Mouse (Mus musculus): ENCODE data around the gene Paics. TPM values are rescaled to one million over a fixed set of nuclear protein-coding genes. Genes with fewer than 3 reads are reported as not detected.

Gene Paics
- polyA plus RNA-seq, 1 experiment from 2014 or later: 161 TPM

- WGBS: 84% methylated on average over 13 of the region's 13 CpGs
- ATAC-seq (ENCODE audit: low FRiP score): no peak
Measured at GRCm38 (mm10) chr5:76923428-76923827, 27.7 kb upstream of the Paics start.

GRCm38 (mm10) chr5:76924296-76924695 is 26.8 kb upstream of the Paics start:
- Histone ChIP-seq H3K27me3 (ENCODE audit: control insufficient read depth, insufficient read depth, low read length) (no peaks in the 10 kb centered on the region), H3K9me3 (ENCODE audit: control insufficient read depth, low read length) (peaks cover 14% of the 10 kb centered on the region), H3K4me2 (replicated peaks) (no peak overlapping the region), H3K27ac (no peak overlapping the region), H3K4me1 (replicated peaks; ENCODE audit: control insufficient read depth, insufficient read depth, low read length) (no peaks in the 10 kb centered on the region), H3K9ac (no peak overlapping the region), H3K36me3 (replicated peaks; ENCODE audit: control insufficient read depth, insufficient read depth) (peaks cover 54% of the 10 kb centered on the region), H3K4me3 (replicated peaks; ENCODE audit: low read length) (no peak overlapping the region)
- ATAC-seq (ENCODE audit: low FRiP score): no peak
- DNase-seq (ENCODE audit: low spot score): no peak
- 89% methylated on average over 1 of the region's 1 CpGs for WGBS

More at GRCm38 (mm10) chr5:76923428-76923827, 27.7 kb upstream of the Paics start:
- Histone ChIP-seq H3K4me3 (replicated peaks; ENCODE audit: low read length) (no peak overlapping the region), H3K27ac (peak overlapping the region; percentile 9; the same call in 1 of the 2 replicates), H3K9me3 (ENCODE audit: control insufficient read depth, low read length) (peaks cover 14% of the 10 kb centered on the region), H3K4me1 (replicated peaks; ENCODE audit: control insufficient read depth, insufficient read depth, low read length) (no peaks in the 10 kb centered on the region), H3K36me3 (replicated peaks; ENCODE audit: control insufficient read depth, insufficient read depth) (peaks cover 58% of the 10 kb centered on the region), H3K27me3 (ENCODE audit: control insufficient read depth, insufficient read depth, low read length) (no peaks in the 10 kb centered on the region), H3K9ac (no peak overlapping the region), H3K4me2 (replicated peaks) (no peak overlapping the region)
- peak; percentile 36 for DNase-seq (ENCODE audit: low spot score)

- Histone ChIP-seq H3K27me3 (ENCODE audit: control insufficient read depth, insufficient read depth, low read length) (no peaks in the 10 kb centered on the region), H3K36me3 (replicated peaks; ENCODE audit: control insufficient read depth, insufficient read depth) (peaks cover 28% of the 10 kb centered on the region; the same call in 1 of the 2 replicates), H3K9ac (no peak overlapping the region), H3K27ac (no peak overlapping the region), H3K9me3 (ENCODE audit: control insufficient read depth, low read length) (peaks cover 14% of the 10 kb centered on the region), H3K4me3 (replicated peaks; ENCODE audit: low read length) (no peak overlapping the region), H3K4me2 (replicated peaks) (no peak overlapping the region), H3K4me1 (replicated peaks; ENCODE audit: control insufficient read depth, insufficient read depth, low read length) (no peaks in the 10 kb centered on the region)
- DNase-seq (ENCODE audit: low spot score) (no peak), ATAC-seq (ENCODE audit: low FRiP score) (no peak)
- WGBS: 81% methylated on average over 16 of the region's 16 CpGs
Measured at GRCm38 (mm10) chr5:76928124-76928832, 22.8 kb upstream of the Paics start.

GRCm38 (mm10) chr5:76929180-76929877 is 21.8 kb upstream of the Paics start:
- Histone ChIP-seq H3K4me1 (replicated peaks; ENCODE audit: control insufficient read depth, insufficient read depth, low read length) (no peaks in the 10 kb centered on the region), H3K4me3 (replicated peaks; ENCODE audit: low read length) (no peak overlapping the region), H3K36me3 (replicated peaks; ENCODE audit: control insufficient read depth, insufficient read depth) (peaks cover 25% of the 10 kb centered on the region; the same call in 1 of the 2 replicates), H3K27ac (no peak overlapping the region), H3K9ac (no peak overlapping the region), H3K4me2 (replicated peaks) (no peak overlapping the region), H3K27me3 (ENCODE audit: control insufficient read depth, insufficient read depth, low read length) (no peaks in the 10 kb centered on the region), H3K9me3 (ENCODE audit: control insufficient read depth, low read length) (peaks cover 14% of the 10 kb centered on the region)
- ATAC-seq (ENCODE audit: low FRiP score) (no peak), DNase-seq (ENCODE audit: low spot score) (no peak)
- WGBS: 87% methylated on average over 7 of the region's 7 CpGs

- no peak overlapping the region for H3K27ac ChIP-seq
- 93% methylated on average over 8 of the region's 8 CpGs for WGBS
Measured at GRCm38 (mm10) chr5:76939717-76940116, 11.4 kb upstream of the Paics start.

GRCm38 (mm10) chr5:76941975-76942374 is 9.1 kb upstream of the Paics start:
- 95% methylated on average over 4 of the region's 4 CpGs for WGBS
- DNase-seq (ENCODE audit: low spot score): no peak
- Histone ChIP-seq H3K27ac (no peak overlapping the region), H3K27me3 (ENCODE audit: control insufficient read depth, insufficient read depth, low read length) (no peaks in the 10 kb centered on the region), H3K36me3 (replicated peaks; ENCODE audit: control insufficient read depth, insufficient read depth) (no peaks in the 10 kb centered on the region), H3K4me1 (replicated peaks; ENCODE audit: control insufficient read depth, insufficient read depth, low read length) (no peaks in the 10 kb centered on the region), H3K9me3 (ENCODE audit: control insufficient read depth, low read length) (no peaks in the 10 kb centered on the region), H3K4me3 (replicated peaks; ENCODE audit: low read length) (no peak overlapping the region), H3K4me2 (replicated peaks) (no peak overlapping the region), H3K9ac (no peak overlapping the region)
- ATAC-seq (ENCODE audit: low FRiP score): no peak

More at GRCm38 (mm10) chr5:76939717-76940116, 11.4 kb upstream of the Paics start:
- no peaks in the 10 kb centered on the region for H3K36me3 ChIP-seq (replicated peaks; ENCODE audit: control insufficient read depth, insufficient read depth)
- no peak for ATAC-seq (ENCODE audit: low FRiP score)
- H3K4me2 ChIP-seq (replicated peaks): no peak overlapping the region
- H3K27me3 ChIP-seq (ENCODE audit: control insufficient read depth, insufficient read depth, low read length): no peaks in the 10 kb centered on the region
- H3K9ac ChIP-seq: no peak overlapping the region
- H3K9me3 ChIP-seq (ENCODE audit: control insufficient read depth, low read length): no peaks in the 10 kb centered on the region
- no peak overlapping the region for H3K4me3 ChIP-seq (replicated peaks; ENCODE audit: low read length)
- no peaks in the 10 kb centered on the region for H3K4me1 ChIP-seq (replicated peaks; ENCODE audit: control insufficient read depth, insufficient read depth, low read length)
- no peak for DNase-seq (ENCODE audit: low spot score)

- Histone ChIP-seq H3K36me3 (replicated peaks; ENCODE audit: control insufficient read depth, insufficient read depth) (no peaks in the 10 kb centered on the region), H3K9me3 (ENCODE audit: control insufficient read depth, low read length) (no peaks in the 10 kb centered on the region), H3K27ac (no peak overlapping the region), H3K4me3 (replicated peaks; ENCODE audit: low read length) (no peak overlapping the region), H3K27me3 (ENCODE audit: control insufficient read depth, insufficient read depth, low read length) (no peaks in the 10 kb centered on the region), H3K4me2 (replicated peaks) (no peak overlapping the region), H3K4me1 (replicated peaks; ENCODE audit: control insufficient read depth, insufficient read depth, low read length) (no peaks in the 10 kb centered on the region), H3K9ac (no peak overlapping the region)
- no peak for DNase-seq (ENCODE audit: low spot score)
- WGBS: 96% methylated on average over 4 of the region's 4 CpGs
- ATAC-seq (ENCODE audit: low FRiP score): no peak
Measured at GRCm38 (mm10) chr5:76942505-76942904, 8.6 kb upstream of the Paics start.

GRCm38 (mm10) chr5:76944965-76945677 is 6.0 kb upstream of the Paics start:
- H3K36me3 ChIP-seq (replicated peaks; ENCODE audit: control insufficient read depth, insufficient read depth): no peaks in the 10 kb centered on the region
- H3K4me3 ChIP-seq (replicated peaks; ENCODE audit: low read length): no peak overlapping the region
- WGBS: 78% methylated on average over 6 of the region's 6 CpGs
- H3K27me3 ChIP-seq (ENCODE audit: control insufficient read depth, insufficient read depth, low read length): no peaks in the 10 kb centered on the region
- H3K27ac ChIP-seq: no peak overlapping the region
- H3K9me3 ChIP-seq (ENCODE audit: control insufficient read depth, low read length): no peaks in the 10 kb centered on the region
- no peak overlapping the region for H3K9ac ChIP-seq
- H3K4me1 ChIP-seq (replicated peaks; ENCODE audit: control insufficient read depth, insufficient read depth, low read length): peaks cover 8% of the 10 kb centered on the region
- ATAC-seq (ENCODE audit: low FRiP score) (no peak), DNase-seq (ENCODE audit: low spot score) (no peak)
- no peak overlapping the region for H3K4me2 ChIP-seq (replicated peaks)

GRCm38 (mm10) chr5:76945678-76946033 is 5.5 kb upstream of the Paics start:
- H3K4me3 ChIP-seq (replicated peaks; ENCODE audit: low read length): no peak overlapping the region
- no peak overlapping the region for H3K9ac ChIP-seq
- ATAC-seq (ENCODE audit: low FRiP score): no peak
- H3K9me3 ChIP-seq (ENCODE audit: control insufficient read depth, low read length): no peaks in the 10 kb centered on the region
- 74% methylated on average over 2 of the region's 2 CpGs for WGBS
- peaks cover 12% of the 10 kb centered on the region for H3K4me1 ChIP-seq (replicated peaks; ENCODE audit: control insufficient read depth, insufficient read depth, low read length)
- no peaks in the 10 kb centered on the region for H3K27me3 ChIP-seq (ENCODE audit: control insufficient read depth, insufficient read depth, low read length)
- no peaks in the 10 kb centered on the region for H3K36me3 ChIP-seq (replicated peaks; ENCODE audit: control insufficient read depth, insufficient read depth)
- no peak overlapping the region for H3K4me2 ChIP-seq (replicated peaks)
- no peak for DNase-seq (ENCODE audit: low spot score)
- H3K27ac ChIP-seq: no peak overlapping the region

Data from hindbrain, embryonic 14.5 days (tissue).